Mouse (Mus musculus) forebrain, embryonic 11.5 days (tissue): ENCODE results near the gene Pla2g4a. TPM values are rescaled to one million over a fixed set of nuclear protein-coding genes. Genes with fewer than 3 reads are reported as not detected.

Source experiments
- ATAC-seq: fragments of 200-750 bp; cut with Nextera tagmentation; replicated peaks from 2 replicates; pipeline ENCODE4 v1.8.0; 2017; ENCODE audit warnings: moderate TSS enrichment; ENCODE audit not compliant: low FRiP score
- DNase-seq: peaks from one replicate; pipeline ENCODE4 v3.0.0-alpha.2; 2017; ENCODE audit warnings: low spot score
- H3K27ac ChIP-seq: fragments of 300-500 bp; sonication (generic); 2 replicates; pipeline ENCODE4 v1.5.1; 2014; ENCODE audit warnings: low read depth, low read length
- H3K27me3 ChIP-seq: fragments of 300-500 bp; sonication (generic); 2 replicates; pipeline ENCODE4 v1.6.1; 2014; ENCODE audit warnings: mild to moderate bottlenecking, low read length, mixed read lengths; ENCODE audit not compliant: control insufficient read depth, insufficient read depth
- H3K36me3 ChIP-seq: fragments of 300-500 bp; sonication (generic); 2 replicates; pipeline ENCODE4 v1.6.1; 2014; ENCODE audit warnings: mild to moderate bottlenecking, low read length, moderate library complexity, mixed read lengths; ENCODE audit not compliant: control insufficient read depth, insufficient read depth
- H3K4me1 ChIP-seq: fragments of 300-500 bp; sonication (generic); replicated peaks from 2 replicates; pipeline ENCODE4 v1.6.1; 2014; ENCODE audit warnings: low read length, mixed read lengths; ENCODE audit not compliant: control insufficient read depth, insufficient read depth
- H3K4me2 ChIP-seq: fragments of 300-500 bp; sonication (generic); 2 replicates; pipeline ENCODE4 v1.6.1; 2014; ENCODE audit warnings: low read depth, mild to moderate bottlenecking, low read length, moderate library complexity, mixed read lengths; ENCODE audit not compliant: severe bottlenecking
- H3K4me3 ChIP-seq: fragments of 300-500 bp; sonication (generic); 2 replicates; pipeline ENCODE4 v1.5.1; 2014; ENCODE audit warnings: low read depth, low read length
- H3K9ac ChIP-seq: fragments of 300-500 bp; sonication (generic); 2 replicates; pipeline ENCODE4 v1.6.1; 2014; ENCODE audit warnings: low read length
- H3K9me3 ChIP-seq: fragments of 300-500 bp; sonication (generic); 2 replicates; pipeline ENCODE4 v1.6.1; 2016; ENCODE audit warnings: low read length, mixed read lengths; ENCODE audit not compliant: control insufficient read depth
- WGBS: fragments of 180-500 bp; shearing (Covaris S2); extraction: QIAGEN DNeasy Blood & Tissue Kit; methylation state at CpG from one replicate; pipeline ENCODE4 v1.1.7; 2014; 5-methylcytosine and 5-hydroxymethylcytosine counted together
- polyA plus RNA-seq: library from polyadenylated mRNA; unstranded; fragments of >200 nt; fragmentation: Nextera tagmentation; extraction: Ambion mirVana; gene quantifications from 2 replicates; pipeline ENCODE4 v1.2.1, GENCODE M21; 2014

Gene Pla2g4a
- polyA plus RNA-seq, 1 experiment from 2014 or later, result 3.4 TPM

DNA sequence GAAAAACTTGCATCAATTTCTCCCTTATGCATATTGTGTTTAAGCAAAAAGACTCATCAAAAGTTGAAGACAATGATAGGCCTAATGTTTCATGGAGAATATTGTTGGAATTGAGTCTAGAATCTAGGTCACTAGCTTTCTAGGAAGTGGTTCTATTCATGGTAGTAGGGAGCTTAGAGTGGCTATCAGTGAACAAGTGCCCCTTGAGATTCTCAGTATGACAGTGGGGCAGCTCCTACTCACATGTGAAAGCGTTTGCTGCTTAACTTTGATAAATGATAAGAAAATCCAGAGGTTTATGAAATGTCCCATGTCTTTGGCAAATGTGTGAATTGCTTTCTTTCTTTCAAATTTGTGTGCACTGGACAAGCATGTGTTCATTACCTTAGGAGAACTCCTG, 2.0 kb downstream of the Pla2g4a start:
- WGBS, result 86% methylated on average over 1 of the region's 1 CpGs
- Histone ChIP-seq H3K27ac (no peak overlapping the region), H3K4me1 (no peaks in the 10 kb centered on the region), H3K36me3 (no peaks in the 10 kb centered on the region), H3K9me3 (no peaks in the 10 kb centered on the region), H3K4me2 (no peak overlapping the region), H3K4me3 (no peak overlapping the region), H3K9ac (no peak overlapping the region), H3K27me3 (no peaks in the 10 kb centered on the region)
- ATAC-seq, result no peak
- DNase-seq, result no peak

DNA sequence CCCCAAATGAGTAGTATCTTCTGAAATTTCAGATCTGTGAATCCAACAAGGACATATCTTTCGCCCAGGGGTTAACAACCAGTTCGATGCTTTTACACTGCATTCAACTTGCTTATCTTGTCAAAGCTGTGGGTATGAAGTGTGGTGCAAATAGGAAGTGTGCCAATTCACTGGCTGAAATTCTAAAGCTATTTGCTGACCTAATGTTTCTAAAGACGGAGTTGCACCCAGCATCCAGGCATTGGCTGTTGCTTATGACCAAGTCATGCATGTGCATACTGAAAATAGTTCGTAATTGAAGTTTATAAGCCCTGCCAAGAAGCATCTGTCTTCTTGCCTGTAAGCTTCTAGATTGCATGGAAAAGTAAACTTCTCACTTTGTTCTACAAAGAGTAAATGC, 5.6 kb downstream of the Pla2g4a start:
- H3K27me3 ChIP-seq, result no peaks in the 10 kb centered on the region
- H3K27ac ChIP-seq, result no peak overlapping the region
- no peak overlapping the region for H3K4me3 ChIP-seq
- DNase-seq (no peak), ATAC-seq (no peak)
- no peak overlapping the region for H3K4me2 ChIP-seq
- no peak overlapping the region for H3K9ac ChIP-seq
- H3K4me1 ChIP-seq, result no peaks in the 10 kb centered on the region
- H3K36me3 ChIP-seq, result no peaks in the 10 kb centered on the region
- 87% methylated on average over 4 of the region's 4 CpGs for WGBS
- H3K9me3 ChIP-seq, result no peaks in the 10 kb centered on the region

DNA sequence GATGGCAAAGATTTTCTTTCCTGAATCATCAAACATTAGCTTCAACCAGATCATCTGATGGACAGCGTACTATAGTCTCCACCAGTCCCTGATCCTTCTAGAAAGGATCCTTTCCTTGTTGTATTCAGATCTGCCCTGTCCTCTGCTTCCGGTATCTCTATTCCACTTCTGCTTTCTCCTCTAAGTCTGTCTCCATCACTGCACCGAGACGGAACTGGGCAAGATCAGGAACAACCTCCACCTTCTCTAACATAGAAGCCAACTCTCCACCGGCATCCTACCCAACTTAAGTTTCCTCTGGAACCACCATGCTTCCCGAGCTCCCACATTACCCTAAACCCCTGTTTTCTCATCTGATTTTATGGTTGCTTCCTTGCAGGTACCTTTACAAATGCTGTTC, 7.1 kb downstream of the Pla2g4a start:
- DNase-seq, result no peak
- H3K9ac ChIP-seq, result no peak overlapping the region
- H3K4me1 ChIP-seq, result no peaks in the 10 kb centered on the region
- H3K27me3 ChIP-seq, result no peaks in the 10 kb centered on the region
- H3K36me3 ChIP-seq, result no peaks in the 10 kb centered on the region
- H3K27ac ChIP-seq, result no peak overlapping the region
- no peak for ATAC-seq
- no peak overlapping the region for H3K4me2 ChIP-seq
- no peak overlapping the region for H3K4me3 ChIP-seq
- no peaks in the 10 kb centered on the region for H3K9me3 ChIP-seq
- 92% methylated on average over 6 of the region's 6 CpGs for WGBS

DNA sequence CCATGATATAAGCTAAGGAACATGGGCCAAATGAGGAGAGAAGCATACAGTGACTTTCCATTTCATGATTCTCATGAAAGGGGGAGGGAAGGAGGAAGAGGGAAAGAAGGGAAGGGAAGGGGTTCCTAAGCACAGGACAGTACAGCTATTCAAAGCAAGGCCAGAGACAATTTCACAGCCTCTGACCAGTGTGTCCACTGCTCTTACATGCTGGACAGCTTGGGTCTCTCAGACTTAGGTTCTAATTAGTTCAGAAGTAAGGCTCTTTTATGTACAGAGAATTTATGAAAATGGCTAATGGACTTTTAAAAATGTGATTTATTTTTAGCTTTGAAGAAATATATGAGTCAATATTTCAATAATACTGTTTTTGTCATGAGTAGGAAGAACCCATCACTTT, 9.0 kb downstream of the Pla2g4a start:
- no peak overlapping the region for H3K9ac ChIP-seq
- no peaks in the 10 kb centered on the region for H3K4me1 ChIP-seq
- no peak overlapping the region for H3K27ac ChIP-seq
- no peaks in the 10 kb centered on the region for H3K9me3 ChIP-seq
- H3K36me3 ChIP-seq, result no peaks in the 10 kb centered on the region
- H3K4me3 ChIP-seq, result no peak overlapping the region
- ATAC-seq (no peak), DNase-seq (no peak)
- H3K4me2 ChIP-seq, result no peak overlapping the region
- no peaks in the 10 kb centered on the region for H3K27me3 ChIP-seq

DNA sequence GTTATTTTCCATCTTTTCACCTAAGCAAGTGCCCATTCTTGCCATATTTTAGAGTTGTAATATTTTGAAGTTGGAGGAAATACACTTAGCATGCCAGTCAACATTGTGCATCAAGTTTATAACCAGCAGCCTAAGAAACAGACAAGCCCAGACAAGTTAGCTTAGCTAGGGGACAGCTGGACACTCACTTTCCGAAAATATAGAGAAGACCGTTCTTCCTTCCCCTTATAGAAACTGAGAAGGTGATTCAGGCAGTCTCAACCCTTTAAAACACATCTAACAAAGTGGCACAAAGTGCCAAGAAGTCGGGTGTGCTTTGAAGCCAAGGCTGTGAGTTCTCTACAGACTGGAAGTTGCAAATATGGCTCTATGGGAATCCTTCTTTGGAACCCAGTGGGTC, 10.4 kb downstream of the Pla2g4a start:
- Histone ChIP-seq H3K27ac (no peak overlapping the region), H3K4me3 (no peak overlapping the region), H3K4me2 (no peak overlapping the region), H3K27me3 (no peaks in the 10 kb centered on the region), H3K9ac (no peak overlapping the region), H3K36me3 (no peaks in the 10 kb centered on the region), H3K4me1 (no peaks in the 10 kb centered on the region), H3K9me3 (no peaks in the 10 kb centered on the region)
- 84% methylated on average over 3 of the region's 3 CpGs for WGBS
- ATAC-seq (no peak), DNase-seq (no peak)

DNA sequence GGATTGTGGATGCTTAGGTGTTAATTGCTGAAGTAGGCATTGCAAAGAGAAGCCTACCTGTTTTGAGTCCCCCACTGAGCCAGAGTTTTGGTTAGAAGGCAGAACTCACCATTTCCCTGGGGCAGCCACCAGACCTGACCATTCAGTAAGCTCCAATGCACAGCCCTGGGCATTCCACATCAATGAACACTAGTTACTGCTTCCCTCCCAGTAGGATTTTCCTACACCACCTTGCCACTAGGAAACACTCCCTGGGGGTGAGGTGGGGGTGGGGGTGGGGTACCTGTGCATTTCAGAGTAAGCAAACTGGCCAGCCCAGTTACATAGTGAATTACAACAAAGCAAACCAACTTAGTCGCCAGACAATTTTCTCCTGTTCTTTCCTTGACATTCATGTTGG, 10.8 kb downstream of the Pla2g4a start:
- no peaks in the 10 kb centered on the region for H3K27me3 ChIP-seq
- H3K9me3 ChIP-seq, result no peaks in the 10 kb centered on the region
- 90% methylated on average over 1 of the region's 1 CpGs for WGBS
- no peak overlapping the region for H3K27ac ChIP-seq
- no peak overlapping the region for H3K9ac ChIP-seq
- H3K36me3 ChIP-seq, result no peaks in the 10 kb centered on the region
- DNase-seq, result no peak
- no peak for ATAC-seq
- H3K4me1 ChIP-seq, result no peaks in the 10 kb centered on the region
- H3K4me3 ChIP-seq, result no peak overlapping the region
- no peak overlapping the region for H3K4me2 ChIP-seq

DNA sequence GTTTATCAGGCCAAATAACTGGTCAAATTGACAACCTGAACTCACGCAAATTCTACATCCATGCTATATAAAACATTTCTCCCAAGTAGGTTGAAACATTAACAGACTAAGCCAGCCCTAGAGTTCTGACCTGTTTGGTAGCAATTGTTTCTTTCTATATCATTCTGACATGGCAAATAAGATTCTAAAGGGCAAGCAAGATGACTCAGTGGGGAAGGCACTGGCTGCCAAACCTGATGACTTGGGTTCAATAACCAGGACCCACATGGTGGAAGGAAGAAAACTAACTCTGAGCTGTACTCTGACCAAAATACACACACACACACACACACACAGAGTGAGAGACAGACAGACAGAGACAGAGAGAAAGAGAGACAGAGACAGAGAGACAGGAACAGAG, 11.8 kb downstream of the Pla2g4a start:
- 91% methylated on average over 1 of the region's 1 CpGs for WGBS
- Histone ChIP-seq H3K27ac (no peak overlapping the region), H3K4me2 (no peak overlapping the region), H3K4me1 (no peaks in the 10 kb centered on the region), H3K36me3 (no peaks in the 10 kb centered on the region), H3K9me3 (no peaks in the 10 kb centered on the region), H3K27me3 (no peaks in the 10 kb centered on the region), H3K9ac (no peak overlapping the region), H3K4me3 (no peak overlapping the region)
- DNase-seq (no peak), ATAC-seq (no peak)

DNA sequence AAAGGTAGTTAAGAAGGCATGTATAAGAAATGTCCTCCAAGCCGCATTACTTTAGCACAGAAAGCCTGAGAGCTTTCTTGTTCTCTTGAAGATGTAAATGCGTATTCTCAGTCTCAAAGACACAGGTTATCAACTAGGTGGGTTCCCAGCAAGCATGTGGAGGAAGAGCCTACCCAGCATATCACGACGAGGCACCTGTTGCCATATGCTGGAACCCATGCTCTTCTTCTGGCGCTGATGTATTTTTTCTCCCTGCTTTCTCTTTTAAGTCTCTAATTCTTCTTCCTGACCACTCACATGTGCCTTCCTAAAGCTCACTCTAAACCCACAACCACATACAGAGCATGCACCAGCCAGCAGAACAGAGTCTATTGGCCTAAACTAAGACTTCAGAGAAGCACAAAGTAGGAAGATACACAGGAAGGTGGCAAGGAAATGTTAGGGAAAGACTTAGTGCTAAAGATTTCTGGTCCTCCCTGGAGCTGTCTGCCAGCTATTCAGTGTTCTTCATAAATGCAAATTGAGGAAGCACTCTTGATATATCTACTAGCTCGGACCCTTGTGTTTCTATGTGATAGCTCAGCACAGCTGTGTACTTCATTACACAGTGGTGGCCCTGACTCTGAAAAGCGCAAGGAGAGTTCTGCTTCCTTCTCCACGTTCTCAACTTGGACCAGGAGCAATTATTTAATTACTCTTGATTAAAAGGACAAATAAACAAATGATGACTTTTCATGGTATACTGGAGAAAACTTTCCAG, 12.8 kb downstream of the Pla2g4a start:
- Histone ChIP-seq H3K4me1 (no peaks in the 10 kb centered on the region), H3K9me3 (no peaks in the 10 kb centered on the region), H3K27me3 (no peaks in the 10 kb centered on the region), H3K27ac (no peak overlapping the region), H3K4me2 (no peak overlapping the region), H3K9ac (no peak overlapping the region), H3K4me3 (no peak overlapping the region), H3K36me3 (no peaks in the 10 kb centered on the region)
- WGBS, result 88% methylated on average over 8 of the region's 8 CpGs
- ATAC-seq, result no peak
- no peak for DNase-seq

DNA sequence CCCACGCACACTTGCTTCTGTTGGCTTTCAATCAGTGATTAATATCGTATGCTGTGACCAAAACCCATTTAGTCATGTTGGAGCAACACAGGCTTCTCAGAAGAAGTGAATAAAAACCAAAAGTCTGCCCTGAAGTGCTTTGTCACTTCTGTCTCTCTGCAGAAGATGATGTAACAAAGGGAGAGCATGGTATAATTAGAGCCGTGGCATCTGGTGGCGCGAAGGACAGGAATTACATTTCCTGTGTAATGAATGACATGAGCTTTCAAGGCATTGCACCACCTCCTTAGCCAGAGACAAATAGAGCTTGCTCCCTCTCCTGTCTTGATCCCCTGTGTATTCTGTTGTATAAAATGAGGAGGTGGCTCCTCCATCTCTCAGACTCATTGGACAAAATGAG, 14.1 kb downstream of the Pla2g4a start:
- Histone ChIP-seq H3K27me3 (no peaks in the 10 kb centered on the region), H3K9me3 (no peaks in the 10 kb centered on the region), H3K9ac (no peak overlapping the region), H3K4me1 (no peaks in the 10 kb centered on the region), H3K4me2 (no peak overlapping the region), H3K36me3 (no peaks in the 10 kb centered on the region), H3K27ac (no peak overlapping the region), H3K4me3 (no peak overlapping the region)
- no peak for ATAC-seq
- DNase-seq, result no peak
- 59% methylated on average over 5 of the region's 5 CpGs for WGBS
